Mouse (Mus musculus) layer of hippocampus, adult 9-11 months (tissue): ENCODE measurements around the gene Sh2b2.
"Not testable (repeated sequence)": the region's sequence is repeated elsewhere in the genome, so short reads cannot be mapped to it uniquely, and the experiment has no call there.

ENCODE experiments used
- DNase-seq: peaks from one replicate; pipeline ENCODE4 v3.0.0; 2022

Sh2b2 gene

GRCm38 (mm10) chr5:136237607-136238006 is 8.7 kb downstream of the Sh2b2 start:
- DNase-seq: no peak

- DNase-seq: no peak
Measured at GRCm38 (mm10) chr5:136236611-136237010, 9.7 kb downstream of the Sh2b2 start.

- no peak for DNase-seq
Measured at GRCm38 (mm10) chr5:136230348-136231035, 15.9 kb downstream of the Sh2b2 start.

- DNase-seq: no peak
Measured at GRCm38 (mm10) chr5:136226246-136226876, 20.0 kb downstream of the Sh2b2 start.

- DNase-seq: no peak
Measured at GRCm38 (mm10) chr5:136218585-136218984, 27.8 kb downstream of the Sh2b2 start.

GRCm38 (mm10) chr5:136217932-136218381 is 28.4 kb downstream of the Sh2b2 start:
- no peak for DNase-seq

GRCm38 (mm10) chr5:136217004-136217665 is 29.2 kb downstream of the Sh2b2 start:
- no peak for DNase-seq

GRCm38 (mm10) chr5:136215958-136216357 is 30.4 kb downstream of the Sh2b2 start:
- DNase-seq: no peak

- no peak for DNase-seq
Measured at GRCm38 (mm10) chr5:136215211-136215610, 31.1 kb downstream of the Sh2b2 start.

GRCm38 (mm10) chr5:136213716-136214115 is 32.6 kb downstream of the Sh2b2 start:
- no peak for DNase-seq

GRCm38 (mm10) chr5:136212716-136213115 is 33.6 kb downstream of the Sh2b2 start:
- DNase-seq: no peak

- DNase-seq: not testable (repeated sequence)
Measured at GRCm38 (mm10) chr5:136211341-136212102, 34.8 kb downstream of the Sh2b2 start.

- no peak for DNase-seq
Measured at GRCm38 (mm10) chr5:136210549-136210948, 35.8 kb downstream of the Sh2b2 start.

GRCm38 (mm10) chr5:136201832-136202231 is 44.5 kb downstream of the Sh2b2 start:
- peak; percentile 41 for DNase-seq

- DNase-seq: no peak
Measured at GRCm38 (mm10) chr5:136199526-136199925, 46.8 kb downstream of the Sh2b2 start.

- peak; percentile 92 for DNase-seq
Measured at GRCm38 (mm10) chr5:136198474-136199391, 47.6 kb downstream of the Sh2b2 start, which contains the start of gene Prkrip1. Gene Prkrip1 (minus strand): TSS chr5:136198963.

GRCm38 (mm10) chr5:136191870-136192269 is 54.5 kb downstream of the Sh2b2 start:
- DNase-seq: no peak

- no peak for DNase-seq
Measured at GRCm38 (mm10) chr5:136186723-136187122, 59.6 kb downstream of the Sh2b2 start.

- no peak for DNase-seq
Measured at GRCm38 (mm10) chr5:136183766-136184165, 62.6 kb downstream of the Sh2b2 start.

GRCm38 (mm10) chr5:136182830-136183229 is 63.5 kb downstream of the Sh2b2 start:
- no peak for DNase-seq

- DNase-seq: peak; percentile 79
Measured at GRCm38 (mm10) chr5:136182049-136182448, 64.3 kb downstream of the Sh2b2 start.

- no peak for DNase-seq
Measured at GRCm38 (mm10) chr5:136181197-136181596, 65.2 kb downstream of the Sh2b2 start.
